Mouse (Mus musculus) intestine, embryonic 14.5 days (tissue): ENCODE results near the gene Fbxl17. TPM values are rescaled to one million over a fixed set of nuclear protein-coding genes. Genes with fewer than 3 reads are reported as not detected.

Source experiments
- ATAC-seq: fragments of 200-750 bp; cut with Nextera tagmentation; replicated peaks from 2 replicates; pipeline ENCODE4 v1.8.0; 2017; ENCODE audit warnings: low read depth, moderate number of reproducible peaks, moderate TSS enrichment, moderate library complexity; ENCODE audit not compliant: low FRiP score, low TSS enrichment
- DNase-seq: peaks from one replicate; pipeline ENCODE4 v3.0.0-alpha.2; 2018; ENCODE audit warnings: low spot score
- H3K27ac ChIP-seq: fragments of 300-500 bp; sonication (generic); 2 replicates; pipeline ENCODE4 v1.5.1; 2014; ENCODE audit warnings: low read depth, mild to moderate bottlenecking, control low read depth
- H3K27me3 ChIP-seq: fragments of 300-500 bp; sonication (generic); replicated peaks from 2 replicates; pipeline ENCODE4 v1.6.1; 2014; ENCODE audit warnings: low read length, control low read depth; ENCODE audit not compliant: control insufficient read depth, insufficient read depth
- H3K36me3 ChIP-seq: fragments of 300-500 bp; sonication (generic); 2 replicates; pipeline ENCODE4 v1.6.1; 2014; ENCODE audit warnings: low read length, control low read depth; ENCODE audit not compliant: control insufficient read depth, insufficient read depth
- H3K4me1 ChIP-seq: fragments of 300-500 bp; sonication (generic); replicated peaks from 2 replicates; pipeline ENCODE4 v1.6.1; 2014; ENCODE audit warnings: low read length, control low read depth, mixed read lengths; ENCODE audit not compliant: control insufficient read depth, insufficient read depth
- H3K4me2 ChIP-seq: fragments of 300-500 bp; sonication (generic); 2 replicates; pipeline ENCODE4 v1.6.1; 2014; ENCODE audit warnings: low read length
- H3K4me3 ChIP-seq: fragments of 300-500 bp; sonication (generic); 2 replicates; pipeline ENCODE4 v1.5.1; 2014; ENCODE audit warnings: low read depth, low read length, control low read depth, mixed read lengths
- H3K9ac ChIP-seq: fragments of 300-500 bp; sonication (generic); 2 replicates; pipeline ENCODE4 v1.6.1; 2014; ENCODE audit warnings: mild to moderate bottlenecking, low read length
- H3K9me3 ChIP-seq: fragments of 300-500 bp; sonication (generic); 2 replicates; pipeline ENCODE4 v1.6.1; 2016; ENCODE audit warnings: low read length, control low read depth; ENCODE audit not compliant: control insufficient read depth
- WGBS: fragments of 180-500 bp; shearing (Covaris S2); extraction: QIAGEN DNeasy Blood & Tissue Kit; methylation state at CpG from one replicate; pipeline ENCODE4 v1.1.7; 2014; 5-methylcytosine and 5-hydroxymethylcytosine counted together
- polyA plus RNA-seq: library from polyadenylated mRNA; unstranded; fragments of >200 nt; fragmentation: Nextera tagmentation; extraction: Ambion mirVana; gene quantifications from 2 replicates; pipeline ENCODE4 v1.2.1, GENCODE M21; 2014

The Fbxl17 gene
- polyA plus RNA-seq, 1 experiment from 2014 or later = 7.5 TPM

DNA sequence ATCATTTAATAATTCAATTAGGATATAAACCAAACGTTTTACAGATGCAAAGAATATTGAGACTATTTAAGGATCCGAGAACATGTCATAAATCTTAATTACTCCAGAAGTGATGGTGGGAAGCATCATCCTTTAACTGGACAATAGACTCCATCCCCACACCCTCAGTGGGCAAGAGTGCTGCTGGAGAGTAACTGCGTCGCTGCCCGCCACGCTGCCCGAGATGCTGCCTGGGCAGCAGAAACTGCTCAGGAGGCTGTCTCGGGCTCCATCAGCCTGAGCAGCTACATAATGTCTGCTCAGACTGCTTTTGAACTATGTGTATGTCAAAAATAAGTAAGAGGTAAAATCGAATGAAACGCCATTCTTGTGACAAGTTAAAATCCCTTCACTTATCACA lies 52.1 kb downstream of the Fbxl17 start:
- no peaks in the 10 kb centered on the region for H3K36me3 ChIP-seq
- WGBS = 72% methylated on average over 10 of the region's 10 CpGs
- DNase-seq (peak; percentile 45), ATAC-seq (no peak)
- H3K4me2 ChIP-seq = no peak overlapping the region
- H3K4me3 ChIP-seq = no peak overlapping the region
- H3K9me3 ChIP-seq = 0 out of 2 replicates have a peak, but pooled peaks cover 3% of the 10 kb centered on the region
- no peaks in the 10 kb centered on the region for H3K27me3 ChIP-seq
- no peak overlapping the region for H3K9ac ChIP-seq
- no peaks in the 10 kb centered on the region for H3K4me1 ChIP-seq
- H3K27ac ChIP-seq = no peak overlapping the region

DNA sequence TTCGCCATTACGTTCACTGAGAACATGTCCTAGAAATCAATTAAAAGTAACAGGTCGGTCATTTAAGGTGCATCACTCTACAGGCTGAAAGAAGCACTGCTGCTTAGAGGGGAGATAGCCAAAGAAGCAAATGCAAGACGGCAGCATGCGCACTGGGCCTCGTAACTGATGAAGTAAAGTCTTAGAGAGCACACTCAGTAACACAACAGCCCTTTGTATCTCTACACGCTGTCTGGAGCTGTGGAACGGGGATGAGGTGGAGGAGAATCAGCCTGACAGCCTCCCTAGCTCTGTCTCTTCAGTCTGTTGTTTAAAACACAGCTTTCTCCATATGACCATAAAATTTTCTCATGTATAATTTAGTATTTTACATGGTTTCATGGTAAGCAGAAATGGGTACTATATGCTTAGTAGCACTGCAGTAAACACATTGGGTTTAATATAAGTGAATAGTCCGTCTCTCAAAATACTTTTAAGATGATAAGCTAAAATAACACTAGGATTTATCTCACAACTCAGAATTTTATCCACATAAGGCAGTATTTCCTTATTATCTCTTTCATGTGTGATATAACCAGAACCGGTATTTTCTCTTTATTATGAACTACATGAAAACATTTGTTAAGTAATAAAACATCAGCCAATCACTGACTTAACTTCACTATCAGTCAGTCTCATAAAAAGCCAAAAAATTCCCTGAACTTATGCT lies 52.7 kb downstream of the Fbxl17 start:
- Histone ChIP-seq H3K4me3 (no peak overlapping the region), H3K9ac (no peak overlapping the region), H3K4me2 (no peak overlapping the region), H3K9me3 (0 out of 2 replicates have a peak, but pooled peaks cover 3% of the 10 kb centered on the region), H3K4me1 (no peaks in the 10 kb centered on the region), H3K27ac (no peak overlapping the region), H3K36me3 (no peaks in the 10 kb centered on the region), H3K27me3 (no peaks in the 10 kb centered on the region)
- DNase-seq (no peak), ATAC-seq (no peak)
- 78% methylated on average over 10 of the region's 10 CpGs for WGBS

DNA sequence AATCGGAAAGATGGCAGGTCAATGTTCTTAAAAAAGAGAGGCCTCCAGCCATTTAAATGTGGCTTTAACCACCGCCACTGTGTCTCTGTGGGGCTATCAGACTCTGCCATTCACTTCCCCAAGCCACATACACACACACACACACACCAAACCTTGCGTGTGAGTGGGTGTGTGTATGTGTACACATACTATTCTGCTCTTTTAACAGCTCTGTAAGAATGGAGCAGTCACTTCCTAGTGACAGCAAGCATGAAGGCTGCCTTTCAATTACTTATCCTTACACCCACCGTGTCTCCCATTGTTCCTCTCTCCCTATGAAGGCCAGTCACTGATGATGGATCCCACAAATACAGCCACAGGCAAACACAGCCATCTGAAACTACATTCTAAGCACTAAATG lies 54.6 kb downstream of the Fbxl17 start:
- Histone ChIP-seq H3K4me1 (no peaks in the 10 kb centered on the region), H3K4me3 (no peak overlapping the region), H3K9me3 (0 out of 2 replicates have a peak, but pooled peaks cover 3% of the 10 kb centered on the region), H3K27me3 (no peaks in the 10 kb centered on the region), H3K9ac (no peak overlapping the region), H3K4me2 (no peak overlapping the region), H3K27ac (no peak overlapping the region), H3K36me3 (no peaks in the 10 kb centered on the region)
- 84% methylated on average over 4 of the region's 4 CpGs for WGBS
- ATAC-seq (no peak), DNase-seq (no peak)

DNA sequence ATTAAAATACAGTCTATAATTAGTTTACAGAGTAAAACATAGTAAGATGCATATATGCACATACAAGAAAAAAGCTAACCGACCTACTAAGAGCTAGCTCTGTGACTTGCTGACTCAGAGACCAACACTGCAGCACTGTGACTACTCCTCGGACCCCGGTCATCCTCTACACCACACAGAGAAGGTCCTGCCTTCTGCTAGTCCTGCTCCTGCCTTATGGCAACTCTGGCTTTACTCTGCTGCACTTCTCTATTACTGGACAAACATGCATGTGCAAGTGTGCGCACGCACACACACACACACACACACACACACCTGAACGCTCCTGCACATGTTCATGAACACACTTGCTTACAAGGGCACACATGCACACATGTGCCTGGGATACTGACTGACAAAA lies 62.4 kb downstream of the Fbxl17 start:
- Histone ChIP-seq H3K4me3 (no peak overlapping the region), H3K27ac (no peak overlapping the region), H3K9ac (no peak overlapping the region), H3K9me3 (no peaks in the 10 kb centered on the region), H3K27me3 (no peaks in the 10 kb centered on the region), H3K36me3 (no peaks in the 10 kb centered on the region), H3K4me2 (no peak overlapping the region), H3K4me1 (no peaks in the 10 kb centered on the region)
- WGBS = 92% methylated on average over 6 of the region's 6 CpGs
- ATAC-seq (no peak), DNase-seq (no peak)

DNA sequence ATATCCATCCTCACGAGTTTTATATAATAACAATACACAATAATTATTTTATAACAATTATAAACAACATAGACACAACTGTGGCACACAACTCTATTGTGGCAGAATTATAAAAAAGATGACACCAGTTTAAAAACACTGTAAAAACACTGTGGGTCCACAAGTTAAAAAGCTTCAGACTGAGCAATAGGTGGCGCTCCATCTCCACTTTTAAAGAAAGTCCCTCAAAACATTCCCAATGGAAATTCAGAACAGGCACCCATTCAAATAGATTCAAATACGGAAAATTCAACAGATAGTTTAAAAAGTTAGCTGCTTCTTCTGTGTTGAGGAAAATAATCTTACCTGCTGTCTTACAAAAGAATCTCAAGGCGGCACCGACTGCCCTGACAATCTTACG lies 65.7 kb downstream of the Fbxl17 start:
- H3K36me3 ChIP-seq = no peaks in the 10 kb centered on the region
- no peak overlapping the region for H3K4me3 ChIP-seq
- no peaks in the 10 kb centered on the region for H3K27me3 ChIP-seq
- WGBS = 48% methylated on average over 6 of the region's 6 CpGs
- H3K27ac ChIP-seq = no peak overlapping the region
- no peak overlapping the region for H3K4me2 ChIP-seq
- H3K4me1 ChIP-seq = no peaks in the 10 kb centered on the region; the same call in 1 of the 2 replicates
- no peak overlapping the region for H3K9ac ChIP-seq
- ATAC-seq (no peak), DNase-seq (no peak)
- H3K9me3 ChIP-seq = no peaks in the 10 kb centered on the region

DNA sequence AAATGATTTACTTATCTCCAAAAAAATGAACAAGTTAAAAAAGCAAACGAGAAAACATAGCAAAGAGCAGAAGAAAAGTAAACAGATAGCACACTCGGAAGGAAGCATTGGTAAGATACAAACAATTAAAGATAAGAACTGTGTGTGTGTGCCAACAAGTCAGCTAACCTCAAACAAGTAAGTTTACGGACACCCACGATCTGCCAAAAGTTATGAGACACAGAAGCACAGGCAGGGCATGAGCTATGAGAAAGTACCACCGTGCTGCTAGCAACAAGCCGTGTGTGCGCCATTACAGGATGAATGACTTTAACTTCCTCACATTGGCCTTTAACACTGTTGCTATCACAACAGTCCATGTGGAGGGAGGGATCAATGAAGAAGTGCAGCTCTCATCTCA lies 68.2 kb downstream of the Fbxl17 start:
- WGBS = 39% methylated on average over 7 of the region's 7 CpGs
- H3K9ac ChIP-seq = no peak overlapping the region
- no peak overlapping the region for H3K27ac ChIP-seq
- no peaks in the 10 kb centered on the region for H3K27me3 ChIP-seq
- no peak overlapping the region for H3K4me2 ChIP-seq
- H3K9me3 ChIP-seq = no peaks in the 10 kb centered on the region
- no peak overlapping the region for H3K4me3 ChIP-seq
- no peaks in the 10 kb centered on the region; the same call in 1 of the 2 replicates for H3K4me1 ChIP-seq
- ATAC-seq = no peak
- no peak for DNase-seq
- H3K36me3 ChIP-seq = no peaks in the 10 kb centered on the region

DNA sequence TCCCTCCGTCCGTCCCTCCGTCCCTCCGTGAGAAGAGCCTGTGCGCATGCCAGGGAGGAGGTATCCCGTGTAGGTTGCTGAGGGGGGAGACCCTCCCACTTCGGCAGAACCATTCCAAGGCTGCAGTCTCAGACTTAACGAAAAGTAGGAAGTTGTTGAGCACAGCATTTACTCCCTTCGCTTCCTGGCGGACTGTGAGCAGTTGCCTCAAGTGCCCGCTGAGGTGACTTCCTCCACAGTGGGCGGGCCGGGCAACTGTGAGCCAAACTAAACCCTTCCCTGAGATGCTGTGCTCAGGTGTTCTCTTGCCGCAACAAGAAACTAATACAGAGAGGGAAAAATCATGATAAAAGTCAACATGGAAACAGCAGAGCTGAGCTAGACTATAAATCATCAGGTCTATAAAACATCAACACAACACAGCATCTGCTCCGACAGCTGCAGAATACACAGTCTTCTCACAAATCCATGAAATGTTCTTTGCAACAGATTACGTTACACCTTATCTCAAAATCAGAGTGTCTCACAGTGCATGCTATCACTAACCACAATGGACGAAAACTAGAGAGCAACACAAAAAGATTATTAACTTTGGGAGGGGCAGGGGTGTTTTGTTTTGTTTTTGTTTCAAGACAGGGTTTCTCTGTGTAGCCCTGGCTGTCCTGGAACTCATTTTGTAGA lies 69.3 kb downstream of the Fbxl17 start:
- peak; percentile 49 for DNase-seq
- Histone ChIP-seq H3K4me3 (no peak overlapping the region), H3K4me2 (peak overlapping the region; percentile 24), H3K27ac (no peak overlapping the region), H3K9me3 (no peaks in the 10 kb centered on the region), H3K36me3 (no peaks in the 10 kb centered on the region), H3K9ac (no peak overlapping the region), H3K4me1 (no peaks in the 10 kb centered on the region; the same call in 1 of the 2 replicates), H3K27me3 (no peaks in the 10 kb centered on the region)
- ATAC-seq = no peak
- 60% methylated on average over 17 of the region's 17 CpGs for WGBS

DNA sequence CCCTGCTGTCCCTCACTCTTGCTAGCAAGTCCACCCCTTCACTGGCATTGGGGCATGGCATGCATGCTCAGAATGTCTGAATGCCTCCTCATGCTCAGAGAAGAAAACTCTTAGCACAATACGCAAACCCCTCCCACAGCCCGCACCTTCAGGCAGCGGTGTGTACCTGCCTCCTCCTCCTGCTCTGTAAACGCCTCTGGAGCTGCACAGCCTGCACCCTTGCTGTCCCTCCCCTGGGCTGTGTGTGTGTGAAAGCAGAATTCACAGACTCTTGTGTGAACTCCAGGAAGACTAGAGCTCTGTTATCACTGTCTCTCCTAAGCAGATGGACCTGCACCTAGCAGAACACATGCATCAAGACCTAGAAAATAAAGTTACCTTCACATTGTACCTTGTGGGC lies 76.0 kb downstream of the Fbxl17 start:
- Histone ChIP-seq H3K9me3 (no peaks in the 10 kb centered on the region), H3K4me1 (no peaks in the 10 kb centered on the region), H3K9ac (no peak overlapping the region), H3K27ac (no peak overlapping the region), H3K4me3 (no peak overlapping the region), H3K36me3 (no peaks in the 10 kb centered on the region), H3K4me2 (no peak overlapping the region), H3K27me3 (no peaks in the 10 kb centered on the region)
- 76% methylated on average over 4 of the region's 4 CpGs for WGBS
- ATAC-seq (no peak), DNase-seq (no peak)

DNA sequence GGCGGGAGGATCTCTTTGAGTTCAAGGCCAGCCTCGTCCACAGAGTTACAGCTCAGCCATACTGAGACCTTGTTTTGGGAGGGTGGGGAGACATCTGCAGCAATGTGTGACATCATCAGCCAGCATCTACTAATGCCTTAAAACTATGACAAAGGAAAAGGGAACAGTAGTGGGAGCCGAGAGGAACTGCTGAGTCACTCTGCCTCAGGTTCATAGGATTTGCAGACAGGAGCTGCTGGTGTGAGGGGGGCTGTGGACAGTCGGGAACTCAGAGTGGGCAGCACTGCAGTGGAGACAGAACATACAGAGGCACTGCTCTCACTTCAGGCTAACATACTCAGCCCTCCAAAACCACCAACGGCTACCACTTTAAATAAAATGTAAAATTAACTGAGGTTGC lies 77.1 kb downstream of the Fbxl17 start:
- no peak overlapping the region for H3K9ac ChIP-seq
- no peaks in the 10 kb centered on the region for H3K27me3 ChIP-seq
- no peak for ATAC-seq
- no peak overlapping the region for H3K4me3 ChIP-seq
- no peak overlapping the region for H3K4me2 ChIP-seq
- H3K9me3 ChIP-seq = no peaks in the 10 kb centered on the region
- 91% methylated on average over 5 of the region's 5 CpGs for WGBS
- H3K36me3 ChIP-seq = no peaks in the 10 kb centered on the region
- no peak overlapping the region for H3K27ac ChIP-seq
- no peaks in the 10 kb centered on the region for H3K4me1 ChIP-seq
- DNase-seq = no peak
